Mouse (Mus musculus) lung, adult 2 months (tissue): ENCODE data around the gene Crot.

Experiments
- CTCF ChIP-seq: fragments of 200-500 bp; IDR thresholded peaks from 2 replicates; pipeline ENCODE4 v1.5.1; 2011; ENCODE audit warnings: mild to moderate bottlenecking, low read length, control low read depth; ENCODE audit not compliant: insufficient read depth
- POLR2A ChIP-seq: fragments of 200-500 bp; IDR thresholded peaks from 2 replicates; pipeline ENCODE4 v1.6.1; 2011; ENCODE audit warnings: low read depth, mild to moderate bottlenecking, control low read depth, low read length, borderline replicate concordance; ENCODE audit errors: extremely low read depth

DNA sequence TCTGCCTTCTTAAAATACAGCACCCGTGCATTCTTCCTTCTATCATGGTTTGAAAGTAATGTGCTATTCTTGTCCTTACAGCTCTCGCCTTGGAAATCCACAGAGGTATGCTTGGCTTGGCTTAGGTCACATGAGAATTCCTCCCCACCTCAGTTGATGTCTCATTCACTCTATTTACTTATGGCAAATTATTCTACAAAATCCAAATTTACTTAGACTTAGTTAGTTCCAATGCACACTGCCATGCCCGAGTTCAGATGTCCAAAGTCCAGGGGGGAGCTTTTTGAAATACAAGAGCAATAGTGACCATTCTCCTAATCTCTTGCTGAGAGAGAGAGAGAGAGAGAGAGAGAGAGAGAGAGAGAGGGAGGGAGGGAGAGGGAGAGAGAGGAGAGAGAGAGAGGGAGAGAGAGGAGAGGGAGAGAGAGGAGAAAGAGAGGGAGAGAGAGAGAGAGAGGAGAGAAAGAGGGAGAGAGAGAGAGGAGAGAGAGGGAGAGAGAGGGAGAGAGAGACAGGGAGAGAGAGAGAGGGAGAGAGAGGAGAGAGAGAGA lies 43.6 kb upstream of the Crot start:
- TF ChIP-seq POLR2A (no peak), CTCF (no peak)
